Mouse (Mus musculus) lung, postnatal 0 days (tissue): ENCODE measurements around the gene Igf2bp3.

ENCODE experiments used
- CTCF ChIP-seq: IDR thresholded peaks from 2 replicates; pipeline ENCODE4 v1.5.1; 2016; ENCODE audit warnings: antibody characterized with exemption, mild to moderate bottlenecking
- EP300 ChIP-seq: IDR thresholded peaks from 2 replicates; pipeline ENCODE4 v1.6.1; 2016; ENCODE audit warnings: antibody characterized with exemption, mild to moderate bottlenecking, control low read depth

DNA sequence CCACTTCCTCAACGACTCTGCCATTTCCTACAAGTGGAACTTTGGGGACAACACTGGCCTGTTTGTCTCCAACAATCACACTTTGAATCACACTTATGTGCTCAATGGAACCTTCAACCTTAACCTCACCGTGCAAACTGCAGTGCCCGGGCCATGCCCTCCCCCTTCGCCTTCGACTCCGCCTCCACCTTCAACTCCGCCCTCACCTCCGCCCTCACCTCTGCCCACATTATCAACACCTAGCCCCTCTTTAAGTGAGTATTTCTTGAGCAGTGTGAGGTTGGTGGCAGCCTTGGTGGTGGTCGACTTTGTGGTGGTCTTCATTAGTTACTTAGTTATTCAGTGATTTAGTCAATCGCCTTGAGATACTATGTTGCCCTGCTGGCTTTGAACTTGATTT lies 166.9 kb downstream of the Igf2bp3 start:
- TF ChIP-seq CTCF (no peak), EP300 (no peak)
